Mouse (Mus musculus): Measurements from ENCODE around the gene Eef1akmt2. TPM values are rescaled to one million over a fixed set of nuclear protein-coding genes. Genes with fewer than 3 reads are reported as not detected.

The Eef1akmt2 gene
- total and polyA plus RNA-seq, 3 experiments, result 5.2 to 7.7 (median 7.7) TPM

DNA sequence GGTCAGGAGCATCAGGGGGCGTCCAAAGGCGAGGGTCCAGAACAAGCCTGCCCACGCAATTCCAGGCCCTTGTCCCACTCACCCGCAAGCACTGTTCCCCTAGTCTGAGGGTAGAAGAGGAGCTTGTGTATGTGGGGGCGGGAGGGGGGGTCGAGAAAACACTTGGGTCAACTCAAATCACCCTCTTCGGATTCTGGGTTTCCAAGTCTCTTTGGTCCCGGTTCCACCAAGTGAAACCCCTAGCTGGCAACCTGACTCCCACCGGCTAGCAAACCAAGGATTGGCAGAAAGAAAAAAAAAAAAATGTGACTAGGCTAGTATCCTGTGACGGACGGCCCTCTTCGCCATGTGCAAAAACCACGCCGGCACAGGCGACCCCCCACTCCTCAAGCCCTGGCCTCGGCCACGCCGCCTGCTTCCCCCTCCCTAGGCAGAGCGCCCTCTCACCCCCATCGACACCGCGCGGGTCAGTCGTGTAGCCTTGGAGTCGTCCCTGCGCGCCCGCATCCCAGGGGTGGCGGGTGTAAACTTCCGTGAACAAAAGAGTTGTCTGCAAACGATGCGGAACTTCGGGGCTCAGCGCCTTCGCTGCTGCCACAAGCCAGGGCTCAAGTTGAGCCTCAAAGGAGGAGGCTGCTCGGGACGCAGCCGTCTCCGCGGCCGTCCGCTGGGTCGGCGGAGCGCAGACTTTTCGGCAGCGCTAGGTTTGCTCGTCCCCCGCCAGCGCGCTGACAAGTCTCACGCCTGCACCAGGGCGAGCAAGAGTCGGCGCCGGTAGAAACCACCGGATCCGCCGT is 39.7 kb downstream of the Eef1akmt2 start:
- peak; percentile 75 to 80 for DNase-seq
- intact Hi-C loops (cut with DNase I), result loop anchor here (2.0 kb wide), 1 partner anchor 40 kb away; the partner anchor contains the start of gene Eef1akmt2

DNA sequence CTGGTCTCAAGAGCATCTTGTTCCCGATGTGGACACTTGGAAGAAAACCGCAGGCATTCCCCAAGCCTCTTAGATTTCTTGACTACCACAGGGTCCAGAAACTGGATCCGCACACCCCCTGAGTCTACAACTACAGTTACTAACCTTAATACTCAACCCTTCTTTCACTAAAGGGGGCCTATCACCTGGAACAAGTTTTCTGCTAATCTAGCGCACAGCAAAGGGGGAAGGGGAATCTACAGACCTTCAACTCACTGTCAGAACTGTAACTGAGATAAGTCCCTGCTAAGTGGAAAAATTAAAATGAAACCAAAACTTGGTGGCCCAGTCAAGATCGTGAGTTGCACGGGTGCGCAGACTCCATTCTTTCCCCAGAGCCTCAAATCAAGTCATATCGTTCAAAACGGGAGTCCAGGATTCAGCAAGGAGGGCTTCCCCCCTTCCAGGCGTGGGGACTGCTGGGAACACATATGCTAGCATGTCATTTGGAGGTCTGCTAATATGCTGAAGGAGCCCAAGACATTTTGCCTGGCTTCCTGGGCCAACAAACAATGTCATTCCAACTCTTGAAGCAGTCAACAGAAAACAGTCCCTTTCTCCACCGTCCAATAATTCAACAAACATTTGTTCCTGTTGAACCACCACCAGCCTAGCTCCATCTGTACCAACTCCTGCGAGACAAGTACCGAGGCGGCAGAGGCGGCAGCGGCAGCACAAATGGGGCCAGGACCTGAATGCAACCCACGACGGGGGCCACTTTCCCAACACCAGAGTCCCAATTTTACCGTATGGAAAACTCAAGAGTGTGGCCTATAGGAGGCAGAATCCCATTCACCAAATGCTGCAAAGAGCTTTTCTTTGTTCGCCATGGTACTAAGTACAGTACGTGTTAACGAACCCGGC is 40.5 kb downstream of the Eef1akmt2 start:
- Histone ChIP-seq H3K4me3 (peak overlapping the region; percentile 93), H3K4me1 (ENCODE audit: control insufficient read depth, insufficient read depth, low read length) (peaks cover 24% of the 10 kb centered on the region), H3K27ac (peak overlapping the region; percentile 97), H3K79me2 (replicated peaks; ENCODE audit: control insufficient read depth, insufficient read depth, low read length) (peaks cover 3% of the 10 kb centered on the region; the same call in 1 of the 2 replicates), H3K27me3 (ENCODE audit: control insufficient read depth, insufficient read depth, low read length) (no peaks in the 10 kb centered on the region), H3K9ac (ENCODE audit: low read depth, low read length) (peak overlapping the region; percentile 78), H3K36me3 (ENCODE audit: control insufficient read depth, insufficient read depth, low read length) (peaks cover 12% of the 10 kb centered on the region)
- peak; percentile 57 to 67 for DNase-seq
- TF ChIP-seq EP300 (IDR thresholded peaks at IDR 0.05; ENCODE audit: insufficient read depth, low read depth, low read length) (no peak), POLR2A (IDR thresholded peaks at IDR 0.05; ENCODE audit: insufficient read depth, low read depth, low read length) (peak; percentile 50)
- intact Hi-C loops (cut with DNase I), result loop anchor here (1.0 to 2.0 kb wide), 4 partner anchors 25 to 156 kb away; partner anchors contain the start of gene Eef1akmt2
- WGBS, result 5% methylated on average over 23 of the region's 23 CpGs

More for the DNA sequence above, 39.7 kb downstream of the Eef1akmt2 start:
- Histone ChIP-seq H3K27ac (peak overlapping the region; percentile 97), H3K9ac (ENCODE audit: low read depth, low read length) (peak overlapping the region; percentile 78), H3K4me1 (ENCODE audit: control insufficient read depth, insufficient read depth, low read length) (peaks cover 17% of the 10 kb centered on the region), H3K79me2 (replicated peaks; ENCODE audit: control insufficient read depth, insufficient read depth, low read length) (peaks cover 3% of the 10 kb centered on the region; the same call in 1 of the 2 replicates), H3K4me3 (peak overlapping the region; percentile 93), H3K27me3 (ENCODE audit: control insufficient read depth, insufficient read depth, low read length) (no peaks in the 10 kb centered on the region), H3K36me3 (ENCODE audit: control insufficient read depth, insufficient read depth, low read length) (peaks cover 9% of the 10 kb centered on the region)
- under 1% methylated on average over 59 of the region's 59 CpGs for WGBS
- TF ChIP-seq EP300 (IDR thresholded peaks at IDR 0.05; ENCODE audit: insufficient read depth, low read depth, low read length), result no peak

DNA sequence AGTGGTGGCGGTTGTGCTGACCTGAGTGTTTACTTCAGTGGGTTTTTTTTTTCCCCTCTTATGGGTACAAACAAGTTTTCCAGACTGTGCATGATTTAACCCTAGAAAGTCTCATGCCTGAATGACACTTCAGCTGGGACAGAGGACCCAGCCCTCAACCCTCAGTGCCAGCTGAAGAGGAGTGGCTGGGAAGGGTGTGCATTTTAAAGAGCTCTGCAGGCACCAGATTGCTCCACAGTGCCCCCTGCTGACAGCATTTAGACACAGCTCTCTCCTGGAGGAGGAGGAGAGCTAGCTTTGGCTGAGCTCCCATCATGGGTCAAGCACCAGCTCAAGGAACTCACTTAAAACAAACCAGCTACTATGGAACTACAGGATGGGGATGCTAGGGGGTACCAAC is 41.6 kb downstream of the Eef1akmt2 start:
- H3K79me2 ChIP-seq (replicated peaks; ENCODE audit: control insufficient read depth, insufficient read depth, low read length), result peaks cover 3% of the 10 kb centered on the region; the same call in 1 of the 2 replicates
- TF ChIP-seq POLR2A (IDR thresholded peaks at IDR 0.05; ENCODE audit: insufficient read depth, low read depth, low read length) (no peak), CTCF (IDR thresholded peaks at IDR 0.05) (peak; percentile 98), EP300 (IDR thresholded peaks at IDR 0.05; ENCODE audit: insufficient read depth, low read depth, low read length) (peak; percentile 91)
- intact Hi-C loops (cut with DNase I), result loop anchor here (1.0 to 2.0 kb wide), 4 partner anchors 24 to 155 kb away; no protein-coding TSS in a partner anchor
- 36% methylated on average over 1 of the region's 1 CpGs for WGBS
- H3K4me1 ChIP-seq (ENCODE audit: control insufficient read depth, insufficient read depth, low read length), result peaks cover 34% of the 10 kb centered on the region
- H3K27ac ChIP-seq, result peak overlapping the region; percentile 97
- no peaks in the 10 kb centered on the region for H3K27me3 ChIP-seq (ENCODE audit: control insufficient read depth, insufficient read depth, low read length)
- peaks cover 15% of the 10 kb centered on the region for H3K36me3 ChIP-seq (ENCODE audit: control insufficient read depth, insufficient read depth, low read length)
- peak overlapping the region; percentile 48 for H3K9ac ChIP-seq (ENCODE audit: low read depth, low read length)
- peak; percentile 91 to 93 for DNase-seq
- peak overlapping the region; percentile 2 for H3K4me3 ChIP-seq

DNA sequence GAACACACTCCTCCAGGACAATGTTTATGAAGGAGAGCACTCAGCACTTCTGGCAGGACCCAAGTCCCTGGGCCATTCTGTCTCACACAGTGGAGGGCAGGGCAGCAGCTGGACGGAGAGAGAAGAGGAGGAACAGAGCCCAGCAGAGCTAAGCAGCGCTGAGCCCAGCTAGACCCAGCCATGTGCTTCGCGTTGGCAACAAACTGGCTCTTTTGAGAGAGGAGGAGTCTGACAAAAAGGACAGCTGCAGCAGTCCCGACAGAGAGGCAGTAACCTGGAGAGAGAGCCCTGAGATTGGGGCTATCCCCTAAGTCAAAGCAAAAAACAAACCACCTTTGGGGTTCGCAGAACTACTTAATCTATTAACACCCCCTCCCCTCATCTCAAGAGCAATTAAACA is 42.1 kb downstream of the Eef1akmt2 start:
- 19% methylated on average over 6 of the region's 6 CpGs for WGBS
- peaks cover 5% of the 10 kb centered on the region; the same call in 1 of the 2 replicates for H3K79me2 ChIP-seq (replicated peaks; ENCODE audit: control insufficient read depth, insufficient read depth, low read length)
- intact Hi-C loops (cut with DNase I), result loop anchor here (1.0 to 2.0 kb wide), 2 partner anchors 24 to 75 kb away; no protein-coding TSS in a partner anchor
- peaks cover 39% of the 10 kb centered on the region for H3K4me1 ChIP-seq (ENCODE audit: control insufficient read depth, insufficient read depth, low read length)
- H3K36me3 ChIP-seq (ENCODE audit: control insufficient read depth, insufficient read depth, low read length), result peaks cover 15% of the 10 kb centered on the region
- peak overlapping the region; percentile 2 for H3K4me3 ChIP-seq
- peak; percentile 70 to 78 for DNase-seq
- H3K27ac ChIP-seq, result peak overlapping the region; percentile 97
- no peaks in the 10 kb centered on the region for H3K27me3 ChIP-seq (ENCODE audit: control insufficient read depth, insufficient read depth, low read length)
- TF ChIP-seq CTCF (IDR thresholded peaks at IDR 0.05), result no peak
- no peak for TF ChIP-seq EP300 (IDR thresholded peaks at IDR 0.05; ENCODE audit: insufficient read depth, low read depth, low read length)
- TF ChIP-seq POLR2A (IDR thresholded peaks at IDR 0.05; ENCODE audit: insufficient read depth, low read depth, low read length), result no peak
- 0 out of 2 replicates have a peak overlapping the region, but pooled peaks have one; percentile 41 for H3K9ac ChIP-seq (ENCODE audit: low read depth, low read length)

DNA sequence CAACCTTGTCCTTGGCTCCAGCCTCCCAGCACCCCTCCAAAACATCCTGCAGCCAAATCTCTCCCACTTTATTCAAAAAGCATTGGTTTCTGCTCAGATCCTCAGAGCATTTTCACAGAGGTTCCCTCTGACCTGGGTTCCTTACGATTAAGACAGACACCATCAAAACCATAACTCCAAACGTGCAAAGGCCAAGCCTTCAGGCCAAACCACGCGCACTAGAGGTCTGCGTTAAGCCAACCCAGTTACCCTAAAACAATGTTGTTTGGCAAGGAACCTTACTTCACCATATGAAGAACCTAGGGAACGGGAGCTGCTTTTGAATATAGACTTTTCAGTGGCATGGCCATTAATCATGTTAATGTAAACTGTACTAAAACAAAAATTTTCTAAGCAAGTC is 42.8 kb downstream of the Eef1akmt2 start:
- peaks cover 42% of the 10 kb centered on the region for H3K4me1 ChIP-seq (ENCODE audit: control insufficient read depth, insufficient read depth, low read length)
- H3K27ac ChIP-seq, result peak overlapping the region; percentile 97

More for the DNA sequence above, 42.8 kb downstream of the Eef1akmt2 start:
- H3K79me2 ChIP-seq (replicated peaks; ENCODE audit: control insufficient read depth, insufficient read depth, low read length), result peaks cover 5% of the 10 kb centered on the region; the same call in 1 of the 2 replicates
- 54% methylated on average over 6 of the region's 6 CpGs for WGBS
- TF ChIP-seq EP300 (IDR thresholded peaks at IDR 0.05; ENCODE audit: insufficient read depth, low read depth, low read length) (no peak), CTCF (IDR thresholded peaks at IDR 0.05) (no peak), POLR2A (IDR thresholded peaks at IDR 0.05; ENCODE audit: insufficient read depth, low read depth, low read length) (no peak)
- H3K4me3 ChIP-seq, result no peak overlapping the region
- peak in 1 of 2 experiments; percentile 22 for DNase-seq
- intact Hi-C loops (cut with DNase I), result loop anchor here (1.0 to 5.0 kb wide), 3 partner anchors 23 to 74 kb away; no protein-coding TSS in a partner anchor
- 0 out of 2 replicates have a peak overlapping the region, but pooled peaks have one; percentile 21 for H3K9ac ChIP-seq (ENCODE audit: low read depth, low read length)
- H3K36me3 ChIP-seq (ENCODE audit: control insufficient read depth, insufficient read depth, low read length), result peaks cover 15% of the 10 kb centered on the region
- H3K27me3 ChIP-seq (ENCODE audit: control insufficient read depth, insufficient read depth, low read length), result no peaks in the 10 kb centered on the region
